Mouse (Mus musculus) CH12.LX (cell line): ENCODE measurements around the gene Pdhb. TPM values are rescaled to one million over a fixed set of nuclear protein-coding genes. Genes with fewer than 3 reads are reported as not detected.

Experiments used
- DNase-seq: peaks from one replicate; pipeline ENCODE4 v3.0.0-alpha.2; 2013; ENCODE audit errors: extremely low read depth
- H3K27ac ChIP-seq: 2 replicates; pipeline ENCODE4 v1.5.1; 2012; ENCODE audit warnings: low read depth, mild to moderate bottlenecking, control low read depth, moderate library complexity; ENCODE audit not compliant: insufficient read depth
- H3K27me3 ChIP-seq: replicated peaks from 2 replicates; pipeline ENCODE3; 2012; ENCODE audit warnings: inconsistent platforms
- H3K36me3 ChIP-seq, 2 experiments: replicated peaks in 1 of 2; 2 replicates each; pipeline versions ENCODE3 to v1.6.1; 2012; ENCODE audit warnings: inconsistent platforms in 1 of 2, low read length in 1 of 2, mild to moderate bottlenecking in 1 of 2, mixed read lengths in 1 of 2, moderate library complexity in 1 of 2; ENCODE audit not compliant: control insufficient read depth in 1 of 2, insufficient read depth in 1 of 2
- H3K4me1 ChIP-seq, 2 experiments: 2 replicates each; pipeline ENCODE4 v1.6.1; 2012; ENCODE audit warnings: inconsistent platforms in 1 of 2, moderate library complexity in 1 of 2; ENCODE audit not compliant: insufficient read depth in 2 of 2, control insufficient read depth in 1 of 2
- H3K4me2 ChIP-seq: 2 replicates; pipeline ENCODE4 v1.6.1; 2012; ENCODE audit warnings: low read depth, mild to moderate bottlenecking, control low read depth; ENCODE audit not compliant: poor library complexity, insufficient read depth, severe bottlenecking
- H3K4me3 ChIP-seq, 3 experiments: fragments of 150-350 bp in 1 of 3; sonication (generic) in 1 of 3; replicated peaks in 1 of 3; 2 replicates each; pipeline versions ENCODE3 to v1.5.1; 2011 to 2012; ENCODE audit warnings: low read depth in 2 of 3, low read length in 2 of 3, mild to moderate bottlenecking in 2 of 3, moderate library complexity in 2 of 3, control low read depth in 1 of 3, improper control_type of control experiment in 1 of 3, inconsistent platforms in 1 of 3, mixed read lengths in 1 of 3; ENCODE audit not compliant: poor library complexity in 1 of 3
- H3K79me2 ChIP-seq: replicated peaks from 2 replicates; pipeline ENCODE4 v1.6.1; 2012; ENCODE audit warnings: mild to moderate bottlenecking, moderate library complexity; ENCODE audit not compliant: control insufficient read depth, poor library complexity, insufficient read depth, severe bottlenecking; ENCODE audit errors: extremely low read depth
- H3K9ac ChIP-seq: 2 replicates; pipeline ENCODE4 v1.6.1; 2012; ENCODE audit warnings: low read depth, mild to moderate bottlenecking, control low read depth, moderate library complexity; ENCODE audit not compliant: insufficient read depth
- H3K9me3 ChIP-seq: replicated peaks from 2 replicates; pipeline ENCODE3; 2012; ENCODE audit warnings: low read length, inconsistent platforms, mixed read lengths
- BHLHE40 ChIP-seq: IDR thresholded peaks from 2 replicates; pipeline ENCODE4 v1.6.1; 2011; ENCODE audit warnings: mild to moderate bottlenecking, low read depth, low read length, improper control_type of control experiment
- CHD1 ChIP-seq: IDR thresholded peaks from 2 replicates; pipeline ENCODE4 v1.6.1; 2012; ENCODE audit warnings: low read depth, low read length, improper control_type of control experiment, inconsistent platforms
- CHD2 ChIP-seq: IDR thresholded peaks from 2 replicates; pipeline ENCODE4 v1.6.1; 2011; ENCODE audit warnings: low read length, improper control_type of control experiment
- CTCF ChIP-seq, 2 experiments: IDR thresholded peaks in 1 of 2; conservative IDR thresholded peaks in 1 of 2; 2 replicates each; pipeline ENCODE4 v1.5.1; 2011 to 2012; ENCODE audit warnings: low read depth in 2 of 2, low read length in 2 of 2, improper control_type of control experiment in 1 of 2, inconsistent platforms in 1 of 2, mild to moderate bottlenecking in 1 of 2, moderate library complexity in 1 of 2
- E2F4 ChIP-seq: IDR thresholded peaks from 2 replicates; pipeline ENCODE4 v1.6.1; 2011; ENCODE audit warnings: low read depth, low read length, improper control_type of control experiment; ENCODE audit not compliant: insufficient replicate concordance
- ELF1 ChIP-seq: IDR thresholded peaks from 2 replicates; pipeline ENCODE4 v1.6.1; 2014; ENCODE audit warnings: low read depth, mild to moderate bottlenecking, inconsistent platforms, low read length, improper control_type of control experiment
- EP300 ChIP-seq: IDR thresholded peaks from 2 replicates; pipeline ENCODE4 v1.6.1; 2011; ENCODE audit warnings: low read length, improper control_type of control experiment
- ETS1 ChIP-seq: conservative IDR thresholded peaks from 2 replicates; pipeline ENCODE4 v1.6.1; 2012; ENCODE audit warnings: low read depth, mild to moderate bottlenecking, inconsistent platforms, low read length, improper control_type of control experiment, moderate library complexity
- GABPA ChIP-seq: IDR thresholded peaks from 2 replicates; pipeline ENCODE4 v1.6.1; 2012; ENCODE audit warnings: low read depth, low read length, improper control_type of control experiment, inconsistent platforms; ENCODE audit not compliant: insufficient replicate concordance
- HCFC1 ChIP-seq: IDR thresholded peaks from 2 replicates; pipeline ENCODE4 v1.6.1; 2012; ENCODE audit warnings: low read depth, mild to moderate bottlenecking, inconsistent platforms, low read length, improper control_type of control experiment
- IRF4 ChIP-seq: IDR thresholded peaks from 2 replicates; pipeline ENCODE4 v1.6.1; 2014; ENCODE audit warnings: low read depth, mild to moderate bottlenecking, inconsistent platforms, low read length, improper control_type of control experiment
- MAFK ChIP-seq: IDR thresholded peaks from 2 replicates; pipeline ENCODE4 v1.6.1; 2011; ENCODE audit warnings: low read length, improper control_type of control experiment; ENCODE audit not compliant: insufficient replicate concordance
- MAZ ChIP-seq: IDR thresholded peaks from 2 replicates; pipeline ENCODE4 v1.6.1; 2012; ENCODE audit warnings: low read depth, mild to moderate bottlenecking, inconsistent platforms, low read length, improper control_type of control experiment, moderate library complexity
- MXI1 ChIP-seq: IDR thresholded peaks from 2 replicates; pipeline ENCODE4 v1.6.1; 2011; ENCODE audit warnings: mild to moderate bottlenecking, low read depth, low read length, improper control_type of control experiment
- MYC ChIP-seq: IDR thresholded peaks from 2 replicates; pipeline ENCODE4 v1.6.1; 2011; ENCODE audit warnings: low read depth, mild to moderate bottlenecking, improper control_type of control experiment, low read length
- NRF1 ChIP-seq: IDR thresholded peaks from 2 replicates; pipeline ENCODE4 v1.6.1; 2014; ENCODE audit warnings: low read depth, mild to moderate bottlenecking, inconsistent platforms, low read length, improper control_type of control experiment, moderate library complexity
- PAX5 ChIP-seq: IDR thresholded peaks from 2 replicates; pipeline ENCODE4 v1.6.1; 2012; ENCODE audit warnings: low read length, inconsistent platforms, mixed read lengths
- POLR2A ChIP-seq: IDR thresholded peaks from 2 replicates; pipeline ENCODE4 v1.6.1; 2011; ENCODE audit warnings: low read depth, mild to moderate bottlenecking, improper control_type of control experiment, low read length
- RAD21 ChIP-seq: IDR thresholded peaks from 2 replicates; pipeline ENCODE4 v1.6.1; 2011; ENCODE audit warnings: low read depth, mild to moderate bottlenecking, low read length, improper control_type of control experiment, moderate library complexity
- SMC3 ChIP-seq: IDR thresholded peaks from 2 replicates; pipeline ENCODE4 v1.6.1; 2011; ENCODE audit warnings: low read depth, low read length, improper control_type of control experiment
- TBP ChIP-seq: conservative IDR thresholded peaks from 2 replicates; pipeline ENCODE4 v1.6.1; 2011; ENCODE audit warnings: low read depth, low read length, improper control_type of control experiment
- TCF12 ChIP-seq: IDR thresholded peaks from 2 replicates; pipeline ENCODE4 v1.6.1; 2014; ENCODE audit warnings: low read depth, mild to moderate bottlenecking, inconsistent platforms, low read length, improper control_type of control experiment
- UBTF ChIP-seq: IDR thresholded peaks from 2 replicates; pipeline ENCODE4 v1.6.1; 2012; ENCODE audit warnings: low read depth, mild to moderate bottlenecking, inconsistent platforms, low read length, improper control_type of control experiment, moderate library complexity
- USF2 ChIP-seq: conservative IDR thresholded peaks from 2 replicates; pipeline ENCODE4 v1.6.1; 2011; ENCODE audit warnings: low read depth, low read length, improper control_type of control experiment
- ZKSCAN1 ChIP-seq: IDR thresholded peaks from 2 replicates; pipeline ENCODE4 v1.6.1; 2012; ENCODE audit warnings: low read depth, inconsistent platforms, low read length, improper control_type of control experiment, borderline replicate concordance
- ZNF384 ChIP-seq: IDR thresholded peaks from 2 replicates; pipeline ENCODE4 v1.6.1; 2012; ENCODE audit warnings: low read depth, low read length, improper control_type of control experiment, inconsistent platforms
- dilution Hi-C: fragments of 300-500 bp; cut with MboI; formaldehyde crosslinking; loops from 2 replicates; pipeline ENCODE4 v1.14.3; 2020; ENCODE audit warnings: low sequenced_read_pairs; ENCODE audit not compliant: extremely low pct_unique_long_range_greater_than_20kb, extremely low pct_ligation_motif_present
- in situ Hi-C: fragments of 300-500 bp; cut with MboI; formaldehyde crosslinking; loops from 3 replicates; pipeline ENCODE4 v1.14.3; 2019; ENCODE audit warnings: low sequenced_read_pairs, low pct_ligation_motif_present, low pct_unique_long_range_greater_than_20kb, mixed read lengths
- polyA plus RNA-seq: library from polyadenylated mRNA; unstranded; fragments of >175 nt; gene quantifications from 2 replicates; pipeline ENCODE4 v1.2.1, GENCODE M21; 2012; ENCODE audit warnings: low read depth; ENCODE audit not compliant: insufficient read length
- total RNA-seq, 2 experiments: library from RNA; depleted of rRNA; stranded (reverse); fragments of 300-350 nt in 1 of 2; fragments of >200 nt in 1 of 2; gene quantifications; 2 replicates each; pipeline ENCODE4 v1.2.3; 2012 to 2014

Pdhb gene
- total and polyA plus RNA-seq, 3 experiments = 100 to 205 (median 122) TPM

DNA sequence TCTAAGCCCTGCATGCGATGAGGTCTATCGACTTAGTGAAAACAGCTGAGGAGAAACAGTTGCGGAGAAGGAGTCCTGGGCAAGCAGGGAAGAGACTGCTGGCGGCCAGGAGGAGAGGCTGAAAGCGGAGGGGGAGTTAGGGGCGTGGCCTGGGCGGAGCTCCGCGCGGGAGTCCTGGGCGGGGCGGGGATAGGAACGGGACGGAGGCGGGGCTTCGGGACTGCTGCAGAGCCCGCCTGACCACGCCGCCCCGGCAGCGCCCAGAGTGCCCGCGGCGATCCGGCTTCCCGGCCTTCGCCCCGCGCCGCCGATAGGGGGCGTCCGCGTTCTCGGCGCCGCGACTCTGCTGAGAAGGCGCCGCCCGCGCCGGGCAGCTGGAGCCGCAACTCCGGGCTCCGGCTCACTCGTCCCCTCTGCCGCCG, 41.0 kb upstream of the Pdhb start, which contains the start of gene Kctd6:
TSS of gene Kctd6 (plus strand) at position 338 of the 422 bp plus-strand sequence.
- peak within 1 kb of the TSS; percentile 63 for H3K4me2 ChIP-seq
- peaks cover 4 to 13% of the 10 kb centered on the region in 2 experiments for H3K4me1 ChIP-seq
- peak within 1 kb of the TSS; percentile 59 to 69 (median 66) for H3K4me3 ChIP-seq
- peak; percentile 91 for DNase-seq
- no peak within 1 kb of the TSS for H3K27ac ChIP-seq
- peak within 1 kb of the TSS; percentile 70 for H3K9ac ChIP-seq
- dilution Hi-C loops = no loop called here
- in situ Hi-C loops = no loop called here
- TF ChIP-seq PAX5 = no peak
- no peak for TF ChIP-seq ZNF384
- TF ChIP-seq CTCF (conservative IDR thresholded peaks at IDR 0.05 in 1 of 2, IDR thresholded peaks at IDR 0.05 in 1 of 2; ENCODE audit: low read depth in 2 of 2, low read length in 2 of 2) = peak in 1 of 2 experiments; percentile 74; a peak in 2 of 4 replicates
- peak; percentile 35; the same call in 1 of the 2 replicates for TF ChIP-seq NRF1
- TF ChIP-seq EP300 = no peak
- TF ChIP-seq TCF12 = peak; percentile 58; the same call in 1 of the 2 replicates
- peak; percentile 72; the same call in 1 of the 2 replicates for TF ChIP-seq UBTF
- no peak; the same call in 1 of the 2 replicates for TF ChIP-seq BHLHE40
- TF ChIP-seq RAD21 = peak; percentile 10
- no peak for TF ChIP-seq USF2
- 0 out of 2 replicates have a peak, but pooled peaks have one; percentile 17 for TF ChIP-seq MAZ
- TF ChIP-seq TBP = no peak
- no peak for TF ChIP-seq E2F4
- no peak for TF ChIP-seq CHD2
- TF ChIP-seq POLR2A = peak; percentile 44; the same call in 1 of the 2 replicates
- no peak for TF ChIP-seq GABPA
- TF ChIP-seq HCFC1 = no peak
- peak; percentile 56 for TF ChIP-seq ELF1
- peaks cover 7% of the 10 kb centered on the region for H3K27me3 ChIP-seq
- H3K9me3 ChIP-seq = no peaks in the 10 kb centered on the region
- H3K79me2 ChIP-seq = no peaks in the 10 kb centered on the region
- H3K36me3 ChIP-seq = no peaks in the 10 kb centered on the region

DNA sequence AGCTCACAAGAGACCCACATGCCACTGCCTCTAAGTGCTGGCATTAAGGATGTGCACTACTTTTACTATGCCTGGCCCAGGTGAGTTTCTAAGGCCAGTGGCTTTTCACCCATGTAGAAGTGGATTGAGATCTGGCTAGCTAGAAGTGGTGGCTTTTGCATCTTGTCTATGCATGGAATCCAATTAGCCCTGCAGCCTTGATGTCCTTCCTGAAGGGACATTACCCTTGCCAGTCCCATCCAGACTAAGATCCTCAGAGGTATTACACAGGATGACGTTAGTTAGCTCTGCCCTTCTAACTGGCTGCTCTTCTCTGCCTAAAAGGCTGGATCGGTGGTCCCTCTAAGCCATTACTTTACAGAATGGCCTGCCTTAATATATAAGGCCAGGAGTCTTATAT, 40.2 kb upstream of the Pdhb start:
- peaks cover 7% of the 10 kb centered on the region for H3K27me3 ChIP-seq
- H3K79me2 ChIP-seq = no peaks in the 10 kb centered on the region
- DNase-seq = no peak
- H3K27ac ChIP-seq = no peak overlapping the region
- dilution Hi-C loops = no loop called here
- H3K36me3 ChIP-seq = no peaks in the 10 kb centered on the region
- no peak overlapping the region for H3K4me2 ChIP-seq
- in situ Hi-C loops = no loop called here
- peaks cover 0 to 5% of the 10 kb centered on the region in 2 experiments; a peak in 2 of 4 replicates for H3K4me1 ChIP-seq
- TF ChIP-seq SMC3 (no peak), POLR2A (no peak), MAZ (no peak), TBP (no peak), MAFK (no peak), E2F4 (no peak), MXI1 (no peak), CHD1 (no peak), PAX5 (no peak), IRF4 (no peak), ETS1 (no peak), ZKSCAN1 (no peak), MYC (no peak), ZNF384 (no peak)
- no peak overlapping the region for H3K9ac ChIP-seq
- H3K4me3 ChIP-seq = no peak overlapping the region
- no peaks in the 10 kb centered on the region for H3K9me3 ChIP-seq
